Mouse (Mus musculus): ENCODE data around the gene Ets2.

DNA sequence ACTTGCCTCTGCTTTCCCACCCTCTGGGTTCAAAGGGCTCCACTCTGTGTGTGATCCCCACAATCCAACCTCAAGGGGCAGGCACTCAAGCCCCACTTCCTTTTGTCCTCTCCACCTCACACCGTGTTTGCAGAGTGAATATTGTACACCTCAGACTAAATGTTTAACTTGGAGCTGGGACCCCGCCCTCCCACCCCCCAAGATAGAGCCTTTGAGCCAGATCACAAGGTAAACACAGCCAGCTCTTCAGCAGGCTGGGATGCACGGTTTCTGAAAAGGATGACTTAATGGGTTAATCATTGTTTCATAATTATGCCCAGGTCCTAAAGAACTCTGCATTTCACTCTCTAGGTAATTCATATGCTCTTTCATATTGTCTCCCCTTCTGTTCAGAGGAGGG, 2.2 kb upstream of the Ets2 start:
- TF ChIP-seq CTCF (IDR thresholded peaks at IDR 0.05) (no peak), EP300 (IDR thresholded peaks at IDR 0.05; ENCODE audit: insufficient read depth, low read depth, low read length) (no peak)
